Mouse (Mus musculus): ENCODE results near the gene Pld1.

- TF ChIP-seq CTCF (IDR thresholded peaks at IDR 0.05; ENCODE audit: extremely low read depth, insufficient read depth, insufficient read length, insufficient replicate concordance) (no peak), POLR2A (IDR thresholded peaks at IDR 0.05; ENCODE audit: low read depth, low read length) (no peak)
Observed at GRCm38 (mm10) chr3:28079211-28079610, 140.7 kb downstream of the Pld1 start.
